Mouse (Mus musculus) ovary, postnatal 36 days (tissue): ENCODE results near the gene Fam19a3.

Source experiments
- DNase-seq: peaks from one replicate; pipeline ENCODE4 v3.0.0; 2022; ENCODE audit warnings: low spot score, mixed read lengths

Fam19a3 gene

GRCm38 (mm10) chr3:104792360-104793270 is 11.0 kb upstream of the Fam19a3 start:
- no peak for DNase-seq

- no peak for DNase-seq
Measured at GRCm38 (mm10) chr3:104791671-104792070, 10.0 kb upstream of the Fam19a3 start.

GRCm38 (mm10) chr3:104791017-104791416 is 9.4 kb upstream of the Fam19a3 start:
- DNase-seq = no peak

GRCm38 (mm10) chr3:104790401-104790937 is 8.8 kb upstream of the Fam19a3 start:
- DNase-seq = peak; percentile 51

- DNase-seq = peak; percentile 54
Measured at GRCm38 (mm10) chr3:104789822-104790221, 8.2 kb upstream of the Fam19a3 start.

GRCm38 (mm10) chr3:104789312-104789605 is 7.6 kb upstream of the Fam19a3 start:
- DNase-seq = no peak

GRCm38 (mm10) chr3:104788561-104789311 is 7.1 kb upstream of the Fam19a3 start:
- DNase-seq = peak; percentile 86

GRCm38 (mm10) chr3:104788075-104788474 is 6.4 kb upstream of the Fam19a3 start, which contains the start of gene Rhoc:
TSS of gene Rhoc (plus strand) at chr3:104788375.
- DNase-seq = no peak

GRCm38 (mm10) chr3:104785284-104785683 is 3.6 kb upstream of the Fam19a3 start:
- no peak for DNase-seq

GRCm38 (mm10) chr3:104783971-104784500 is 2.4 kb upstream of the Fam19a3 start:
- no peak for DNase-seq

- DNase-seq = no peak
Measured at GRCm38 (mm10) chr3:104782061-104782681, 531 bp upstream of the Fam19a3 start.

- peak; percentile 68 for DNase-seq
Measured at GRCm38 (mm10) chr3:104780561-104781420, 849 bp downstream of the Fam19a3 start, which contains the start of gene Ppm1j. TSS of gene Ppm1j (plus strand) at chr3:104781056.

GRCm38 (mm10) chr3:104779949-104780348 is 1.7 kb downstream of the Fam19a3 start:
- DNase-seq = peak; percentile 55

GRCm38 (mm10) chr3:104777342-104777741 is 4.3 kb downstream of the Fam19a3 start:
- peak; percentile 49 for DNase-seq

- DNase-seq = no peak
Measured at GRCm38 (mm10) chr3:104773301-104773700, 8.3 kb downstream of the Fam19a3 start.

- DNase-seq = no peak
Measured at GRCm38 (mm10) chr3:104771460-104771859, 10.2 kb downstream of the Fam19a3 start.

GRCm38 (mm10) chr3:104770918-104771317 is 10.7 kb downstream of the Fam19a3 start:
- no peak for DNase-seq

- peak; percentile 29 for DNase-seq
Measured at GRCm38 (mm10) chr3:104770035-104770434, 11.6 kb downstream of the Fam19a3 start.

- no peak for DNase-seq
Measured at GRCm38 (mm10) chr3:104769135-104769534, 12.5 kb downstream of the Fam19a3 start.

GRCm38 (mm10) chr3:104767716-104768115 is 13.9 kb downstream of the Fam19a3 start:
- DNase-seq = no peak

GRCm38 (mm10) chr3:104767141-104767540 is 14.5 kb downstream of the Fam19a3 start:
- no peak for DNase-seq
